Mouse (Mus musculus): Measurements from ENCODE around the gene Cdk2ap1.
"Not testable (repeated sequence)": the region's sequence is repeated elsewhere in the genome, so short reads cannot be mapped to it uniquely, and the experiment has no call there.

The Cdk2ap1 gene

GRCm38 (mm10) chr5:124351111-124351560, 11.7 kb downstream of the Cdk2ap1 start:
- peak; percentile 68 for DNase-seq (ENCODE audit: low read depth, low spot score)

GRCm38 (mm10) chr5:124350350-124350749, 12.5 kb downstream of the Cdk2ap1 start:
- DNase-seq (ENCODE audit: low read depth, low spot score): no peak

GRCm38 (mm10) chr5:124349196-124349595, 13.7 kb downstream of the Cdk2ap1 start:
- DNase-seq (ENCODE audit: low read depth, low spot score): no peak

GRCm38 (mm10) chr5:124342897-124343296, 20.0 kb downstream of the Cdk2ap1 start:
- DNase-seq (ENCODE audit: low read depth, low spot score): no peak

- not testable (repeated sequence) for DNase-seq (ENCODE audit: low read depth, low spot score)
Measured at GRCm38 (mm10) chr5:124341753-124342339, 21.0 kb downstream of the Cdk2ap1 start.

GRCm38 (mm10) chr5:124338791-124339190, 24.1 kb downstream of the Cdk2ap1 start:
- no peak for DNase-seq (ENCODE audit: low read depth, low spot score)

GRCm38 (mm10) chr5:124337909-124338308, 25.0 kb downstream of the Cdk2ap1 start:
- DNase-seq (ENCODE audit: low read depth, low spot score): peak; percentile 75

GRCm38 (mm10) chr5:124337103-124337502, 25.8 kb downstream of the Cdk2ap1 start:
- no peak for DNase-seq (ENCODE audit: low read depth, low spot score)

GRCm38 (mm10) chr5:124334392-124334791, 28.5 kb downstream of the Cdk2ap1 start:
- peak; percentile 79 for DNase-seq (ENCODE audit: low read depth, low spot score)

GRCm38 (mm10) chr5:124330086-124330485, 32.8 kb downstream of the Cdk2ap1 start:
- DNase-seq (ENCODE audit: low read depth, low spot score): no peak

- DNase-seq (ENCODE audit: low read depth, low spot score): peak; percentile 99
Measured at GRCm38 (mm10) chr5:124327510-124328364, 35.1 kb downstream of the Cdk2ap1 start, which contains the start of the genes Mphosph9 and 2810006K23Rik. Gene Mphosph9, minus strand, starts transcription at chr5:124327972. Gene 2810006K23Rik, plus strand, starts transcription at chr5:124328089.

GRCm38 (mm10) chr5:124326829-124327228, 36.1 kb downstream of the Cdk2ap1 start:
- no peak for DNase-seq (ENCODE audit: low read depth, low spot score)

GRCm38 (mm10) chr5:124317648-124318047, 45.2 kb downstream of the Cdk2ap1 start:
- no peak for DNase-seq (ENCODE audit: low read depth, low spot score)

GRCm38 (mm10) chr5:124315941-124316340, 46.9 kb downstream of the Cdk2ap1 start:
- DNase-seq (ENCODE audit: low read depth, low spot score): no peak

GRCm38 (mm10) chr5:124315498-124315897, 47.4 kb downstream of the Cdk2ap1 start:
- DNase-seq (ENCODE audit: low read depth, low spot score): no peak

- no peak for DNase-seq (ENCODE audit: low read depth, low spot score)
Measured at GRCm38 (mm10) chr5:124310091-124310490, 52.8 kb downstream of the Cdk2ap1 start.

- DNase-seq (ENCODE audit: low read depth, low spot score): no peak
Measured at GRCm38 (mm10) chr5:124309155-124309554, 53.7 kb downstream of the Cdk2ap1 start.

GRCm38 (mm10) chr5:124302853-124303252, 60.0 kb downstream of the Cdk2ap1 start:
- not testable (repeated sequence) for DNase-seq (ENCODE audit: low read depth, low spot score)

GRCm38 (mm10) chr5:124300132-124300531, 62.8 kb downstream of the Cdk2ap1 start:
- no peak for DNase-seq (ENCODE audit: low read depth, low spot score)

- DNase-seq (ENCODE audit: low read depth, low spot score): not testable (repeated sequence)
Measured at GRCm38 (mm10) chr5:124299307-124299706, 63.6 kb downstream of the Cdk2ap1 start.

GRCm38 (mm10) chr5:124296475-124296874, 66.4 kb downstream of the Cdk2ap1 start:
- no peak for DNase-seq (ENCODE audit: low read depth, low spot score)
